Mouse (Mus musculus): ENCODE measurements around the gene Mfsd14a.

GRCm38 (mm10) chr3:116710941-116711340, 48.5 kb upstream of the Mfsd14a start:
- TF ChIP-seq POLR2A (IDR thresholded peaks at IDR 0.05; ENCODE audit: control insufficient read depth, extremely low read depth, insufficient read depth, low read length, poor library complexity) (no peak), CTCF (IDR thresholded peaks at IDR 0.05; ENCODE audit: borderline replicate concordance, control insufficient read depth, extremely low read depth, insufficient read depth, low read length, poor library complexity) (no peak)

Data from thymus, adult 2 months (tissue).